Mouse (Mus musculus) CD4-positive, CD25-positive, alpha-beta regulatory T cell, adult 4 months (primary cell): ENCODE data around the gene Gnptg. TPM values are rescaled to one million over a fixed set of nuclear protein-coding genes. Genes with fewer than 3 reads are reported as not detected.
A peak's percentile ranks its signal among the peaks of the same experiment; 100 is the strongest.
"Not testable (repeated sequence)": the region's sequence is repeated elsewhere in the genome, so short reads cannot be mapped to it uniquely, and the experiment has no call there.

Experiments
- ATAC-seq: one replicate; pipeline ENCODE4 v1.8.0; 2017
- polyA plus RNA-seq, 2 experiments: library from polyadenylated mRNA; unstranded; fragments of 100-300 nt; shearing (Covaris generic); gene quantifications; one replicate each; pipeline ENCODE4 v1.2.1; 2017

The Gnptg gene
- polyA plus RNA-seq, 2 experiments from 2014 or later: 76.7 to 77.2 TPM

DNA sequence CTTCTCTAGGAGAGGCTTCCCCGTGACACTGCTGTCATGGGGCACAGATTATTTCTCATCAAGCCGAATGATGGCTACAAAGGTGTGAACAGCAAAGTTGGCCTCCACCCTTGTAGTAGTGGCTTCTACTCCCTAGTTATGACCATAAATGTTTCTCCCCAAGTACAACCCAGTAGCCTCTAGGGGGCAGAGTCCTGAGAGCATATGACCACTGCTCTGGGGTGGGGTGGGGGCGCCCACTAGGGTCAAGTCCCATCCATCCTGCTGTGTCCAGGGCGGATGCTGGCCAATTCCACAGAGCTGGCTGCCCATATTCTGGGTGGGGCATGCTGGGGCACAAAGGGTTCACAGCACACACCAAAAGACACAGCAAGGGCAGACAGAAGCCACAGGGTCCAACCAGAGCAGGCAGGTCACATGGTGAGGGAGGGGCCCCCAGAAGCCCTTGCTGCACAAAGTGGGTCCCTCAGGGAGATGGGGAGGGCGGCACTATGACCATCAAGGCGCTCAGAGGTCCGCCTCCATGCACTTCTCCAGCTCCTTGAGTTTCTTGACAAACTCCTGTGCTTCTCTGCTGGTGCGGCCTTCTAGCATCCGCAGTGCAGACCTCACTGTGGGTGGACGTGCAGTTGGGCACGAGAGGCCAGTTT, 3.3 kb upstream of the Gnptg start:
- no peak for ATAC-seq

DNA sequence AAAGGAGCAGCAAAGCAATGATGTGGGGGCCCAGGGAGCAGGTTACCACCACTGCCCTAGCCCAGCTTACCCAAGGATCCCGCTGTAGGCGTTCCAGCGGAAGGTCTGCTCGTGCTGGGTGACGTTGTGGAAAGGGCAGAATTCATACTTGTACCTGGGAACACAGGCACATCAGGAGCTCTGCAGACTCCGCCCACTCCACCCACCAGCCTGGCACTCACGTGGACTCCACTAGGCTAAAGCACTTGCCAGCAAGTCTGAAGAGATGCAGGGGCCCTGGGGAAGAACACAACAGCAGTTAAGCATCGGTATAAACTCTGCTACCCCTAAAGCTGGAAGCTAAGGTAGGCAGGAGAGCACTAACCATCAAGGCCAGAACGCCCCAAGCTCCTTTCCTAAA, 4.3 kb downstream of the Gnptg start:
- ATAC-seq: no peak

- not testable (repeated sequence) for ATAC-seq
These were observed 8.3 kb downstream of the Gnptg start for GRCm38 (mm10) chr17:25231621-25232020.

DNA sequence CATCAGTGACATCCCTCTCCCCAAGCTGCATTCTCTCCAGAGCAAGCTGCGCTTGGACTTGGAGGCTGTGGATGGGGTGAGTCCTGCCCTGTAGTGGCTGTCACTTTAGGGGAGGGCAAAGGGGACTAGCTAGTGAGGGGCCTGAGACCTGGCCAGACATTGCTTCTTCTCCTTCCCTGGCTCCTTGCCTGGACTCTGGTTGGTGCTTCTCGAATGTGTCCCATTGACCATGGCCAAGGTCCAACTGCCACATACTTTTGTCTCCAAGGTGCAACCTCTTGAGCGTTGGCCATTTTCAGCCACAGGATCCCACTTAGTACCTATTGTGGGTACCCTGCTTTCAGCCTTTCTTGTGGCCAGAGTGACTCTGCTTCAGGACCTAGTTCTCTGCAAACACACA, 9.2 kb downstream of the Gnptg start:
- ATAC-seq: no peak

GRCm38 (mm10) chr17:25230014-25230655, 9.8 kb downstream of the Gnptg start:
- ATAC-seq: not testable (repeated sequence)

GRCm38 (mm10) chr17:25227991-25228390, 11.9 kb downstream of the Gnptg start:
- ATAC-seq: no peak

DNA sequence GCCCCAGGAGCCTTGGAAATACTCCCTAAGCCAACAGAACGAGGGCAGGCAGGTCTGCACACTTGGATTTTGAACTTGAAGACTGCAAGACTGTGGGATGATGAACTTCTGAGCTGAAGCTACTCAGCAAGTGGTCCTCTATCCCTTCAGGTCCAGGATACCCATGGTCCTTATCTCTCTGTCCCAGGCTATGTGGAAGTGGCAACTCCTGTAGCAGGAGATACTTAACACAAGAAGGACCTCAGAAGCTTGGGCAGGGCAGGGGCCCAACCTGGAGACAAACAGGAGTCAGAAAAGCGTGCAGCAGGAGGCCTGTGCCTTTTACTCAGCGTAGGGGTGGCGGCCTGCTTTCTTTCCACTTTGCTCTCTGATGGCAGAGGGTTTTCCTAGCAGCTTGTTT, 14.3 kb downstream of the Gnptg start:
- no peak for ATAC-seq

DNA sequence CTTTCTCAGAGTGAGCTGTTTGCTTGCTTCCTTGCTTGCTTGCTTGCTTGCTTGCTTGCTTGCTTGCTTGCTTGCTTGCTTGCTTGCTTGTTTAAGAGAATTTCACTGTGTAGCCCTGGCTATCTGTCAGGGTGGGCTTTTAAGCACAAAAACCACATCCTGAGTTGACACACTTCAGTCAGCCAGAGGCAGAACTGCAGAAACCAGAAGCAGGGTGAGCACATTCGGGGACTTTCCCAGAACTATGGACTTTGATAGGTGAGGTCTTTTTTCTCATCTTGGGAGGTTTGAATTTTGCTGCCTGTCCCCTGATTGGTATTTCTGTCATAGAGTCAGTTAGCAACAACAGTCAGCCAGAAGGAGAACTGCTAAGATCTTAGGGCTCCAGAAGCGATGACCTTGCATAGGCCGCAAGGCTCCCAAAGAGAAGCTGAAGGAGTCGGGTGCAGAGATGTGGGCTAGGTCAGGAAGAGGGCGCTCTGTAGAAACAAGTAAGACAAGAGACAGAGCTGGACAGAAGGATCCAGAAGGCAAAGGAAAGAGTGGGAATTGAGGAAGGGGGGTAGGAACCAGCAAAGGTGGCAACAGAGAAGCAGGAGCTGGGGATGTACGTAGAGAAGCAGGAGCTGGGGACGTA, 15.2 kb downstream of the Gnptg start:
- peak; percentile 79 for ATAC-seq

DNA sequence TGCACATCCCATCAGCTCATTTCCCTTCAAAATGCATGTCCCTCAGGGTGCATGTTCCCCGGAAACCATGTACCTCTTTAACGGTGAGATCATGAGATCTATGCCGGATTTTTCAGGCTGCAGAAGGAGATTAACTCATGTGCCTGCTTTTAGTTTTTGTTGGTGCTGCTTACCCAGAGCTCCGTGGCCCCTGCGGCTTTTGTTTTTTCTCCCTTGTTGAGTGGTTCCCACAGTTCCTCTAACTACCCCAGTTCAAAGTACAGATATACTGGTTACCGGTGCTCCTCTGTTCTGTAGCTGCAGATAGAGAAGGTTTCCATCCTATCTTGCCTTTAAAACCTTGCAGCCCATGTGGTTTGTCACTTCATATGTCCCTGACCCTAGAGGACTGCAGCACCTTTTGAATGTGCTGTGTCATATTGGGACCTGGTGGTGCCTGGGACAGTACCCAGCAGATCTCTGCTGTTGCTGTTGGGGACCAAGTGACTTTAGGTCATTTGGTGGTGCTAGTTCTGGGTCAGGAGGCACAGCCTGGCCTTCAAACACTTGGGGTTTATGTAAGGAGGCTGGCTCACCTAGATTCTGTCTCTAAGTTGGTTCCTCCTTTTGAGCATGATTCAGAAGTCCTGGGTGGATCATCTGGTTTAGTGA, 16.8 kb downstream of the Gnptg start:
- ATAC-seq: peak; percentile 5

DNA sequence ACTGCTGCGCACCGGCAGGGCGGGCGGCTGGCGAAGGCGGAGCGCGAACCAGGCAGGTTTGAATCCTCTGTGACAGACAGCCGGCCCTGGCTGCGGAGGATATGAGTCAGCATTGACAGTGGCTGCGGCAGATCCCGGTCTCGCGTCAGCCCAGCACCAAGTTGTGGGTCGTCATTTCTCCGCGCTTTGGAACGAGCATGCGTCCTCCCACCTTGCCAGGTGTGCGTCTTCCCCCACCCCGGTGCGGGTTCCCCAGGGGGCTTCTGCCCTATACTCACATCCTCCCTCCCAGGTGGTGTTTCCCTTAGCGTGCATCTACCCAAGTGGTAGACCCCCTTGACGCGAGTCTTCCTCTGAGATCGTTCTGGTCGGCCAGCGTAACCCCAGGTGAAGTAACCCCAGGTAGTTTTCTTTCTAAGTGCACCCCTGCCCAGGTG, 17.4 kb downstream of the Gnptg start:
- peak; percentile 60 for ATAC-seq

GRCm38 (mm10) chr17:25221821-25222503, 18.0 kb downstream of the Gnptg start:
- ATAC-seq: peak; percentile 32

DNA sequence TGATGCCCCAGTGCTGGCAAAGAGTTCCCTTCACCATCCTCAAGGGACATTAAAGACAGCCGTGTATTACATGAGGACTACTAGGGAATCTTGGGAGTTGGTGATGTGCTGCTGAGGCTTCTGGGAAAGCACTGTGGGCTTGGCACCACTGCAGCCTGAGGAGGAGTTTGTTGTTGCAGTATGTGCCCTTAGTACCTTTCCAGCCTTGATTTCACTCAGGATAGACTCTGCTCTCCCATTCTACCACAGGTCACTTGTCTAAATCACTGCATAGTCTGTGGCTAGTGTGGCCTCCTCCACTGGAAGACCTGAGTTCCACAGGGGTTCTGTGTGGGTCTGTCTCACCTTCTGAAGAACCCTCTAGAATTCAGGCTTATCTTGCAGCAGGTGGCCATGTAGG, 19.2 kb downstream of the Gnptg start:
- no peak for ATAC-seq

DNA sequence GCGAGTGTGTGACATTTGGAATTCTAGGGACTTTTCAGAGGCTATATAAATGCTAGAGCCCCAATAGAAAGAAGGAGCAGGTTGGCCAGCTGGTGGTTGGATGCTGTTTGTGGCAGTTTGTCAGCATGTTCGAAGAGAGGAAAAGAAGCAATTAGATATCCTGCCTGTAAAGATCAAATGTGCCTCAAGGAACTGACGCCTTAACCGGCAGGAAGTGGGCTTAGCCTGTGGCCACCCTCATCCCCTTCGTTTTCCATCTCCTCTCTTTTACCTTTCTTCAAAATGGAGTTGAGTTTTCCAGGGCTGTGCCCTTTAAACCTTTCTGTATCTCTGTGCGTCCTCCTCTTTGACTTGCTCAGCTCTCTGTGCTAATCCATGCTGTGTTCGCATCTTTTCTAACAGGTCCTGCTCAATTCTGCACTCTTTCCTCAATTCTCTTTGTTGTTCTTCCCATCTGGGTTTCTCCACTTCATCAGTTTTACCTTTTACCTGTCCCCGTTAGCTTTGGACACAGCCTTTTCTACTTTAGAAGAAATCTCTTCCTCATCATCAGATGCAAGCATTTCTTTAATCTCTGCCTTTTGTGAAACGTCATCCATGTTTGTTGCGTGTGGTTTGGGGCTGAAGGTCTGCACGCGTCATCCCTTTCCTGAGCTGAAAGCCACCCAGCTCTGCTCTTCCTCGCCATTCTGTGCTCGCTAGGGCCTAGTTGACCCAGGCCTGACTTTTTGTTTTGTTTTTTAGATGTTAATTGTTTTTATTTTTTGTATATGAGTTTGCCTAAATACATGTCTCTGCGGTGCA, 20.2 kb downstream of the Gnptg start:
- peak; percentile 32 for ATAC-seq

DNA sequence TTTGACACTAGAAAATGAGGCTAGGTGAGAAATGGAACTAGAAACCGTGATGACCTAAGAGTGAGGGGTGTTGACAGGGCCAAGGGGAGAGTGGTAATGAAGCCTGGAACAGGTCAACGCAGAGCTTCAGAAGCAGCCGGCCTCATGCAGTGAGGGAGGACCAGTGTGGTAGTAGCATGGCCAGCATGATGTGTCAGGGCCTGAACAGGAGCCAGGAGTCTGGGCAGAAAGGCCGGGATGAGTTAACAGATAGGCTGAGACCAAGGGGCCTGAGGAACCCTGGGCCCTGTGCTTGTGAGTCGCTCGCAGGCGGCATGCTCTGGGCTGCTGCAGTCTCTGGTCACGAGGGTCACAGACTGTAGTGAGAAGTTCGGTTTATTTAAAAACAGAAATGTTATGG, 21.0 kb downstream of the Gnptg start:
- no peak for ATAC-seq

DNA sequence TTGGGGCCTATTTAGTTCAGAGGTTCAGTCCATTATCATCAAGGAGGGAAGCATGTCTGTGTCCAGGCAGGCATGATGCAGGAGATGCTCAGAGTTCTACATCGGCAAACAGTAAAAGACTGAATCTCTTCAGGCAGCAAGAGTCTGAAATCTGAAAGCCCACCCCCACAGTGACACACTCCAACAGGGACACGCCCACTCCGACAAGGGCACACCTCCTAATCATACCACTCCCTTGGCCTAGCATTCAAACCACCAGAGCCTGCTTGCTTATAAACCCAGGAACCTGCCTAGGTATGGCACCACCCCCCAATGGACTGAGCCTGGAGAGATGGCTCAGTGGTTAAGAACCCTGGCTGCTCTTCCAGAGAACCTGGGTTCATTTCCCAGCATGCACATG, 24.5 kb downstream of the Gnptg start:
- ATAC-seq: no peak

- no peak for ATAC-seq
These were observed 28.2 kb downstream of the Gnptg start for GRCm38 (mm10) chr17:25211705-25212104.

GRCm38 (mm10) chr17:25210680-25211466, 29.1 kb downstream of the Gnptg start:
- ATAC-seq: no peak

GRCm38 (mm10) chr17:25210006-25210405, 29.9 kb downstream of the Gnptg start:
- no peak for ATAC-seq

DNA sequence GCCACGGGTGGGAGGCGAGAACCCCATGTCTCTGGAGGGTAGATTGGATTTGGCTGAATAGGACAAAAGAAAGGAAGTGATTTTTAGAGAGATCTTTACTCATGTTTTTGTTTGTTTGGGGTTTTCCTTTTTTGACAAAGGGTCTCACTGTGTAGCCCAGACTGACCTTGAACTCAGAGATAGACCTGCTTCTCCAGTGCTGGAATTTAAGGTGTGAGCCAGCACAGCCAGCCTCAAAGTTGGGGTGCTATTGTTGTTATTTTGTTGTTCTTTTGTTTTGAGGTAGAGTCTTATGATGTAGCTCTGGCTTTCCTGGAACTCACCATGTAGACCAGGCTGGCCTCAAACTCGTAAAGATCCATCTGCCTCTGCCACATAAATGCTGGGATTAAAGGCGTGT, 37.5 kb downstream of the Gnptg start:
- ATAC-seq: no peak

DNA sequence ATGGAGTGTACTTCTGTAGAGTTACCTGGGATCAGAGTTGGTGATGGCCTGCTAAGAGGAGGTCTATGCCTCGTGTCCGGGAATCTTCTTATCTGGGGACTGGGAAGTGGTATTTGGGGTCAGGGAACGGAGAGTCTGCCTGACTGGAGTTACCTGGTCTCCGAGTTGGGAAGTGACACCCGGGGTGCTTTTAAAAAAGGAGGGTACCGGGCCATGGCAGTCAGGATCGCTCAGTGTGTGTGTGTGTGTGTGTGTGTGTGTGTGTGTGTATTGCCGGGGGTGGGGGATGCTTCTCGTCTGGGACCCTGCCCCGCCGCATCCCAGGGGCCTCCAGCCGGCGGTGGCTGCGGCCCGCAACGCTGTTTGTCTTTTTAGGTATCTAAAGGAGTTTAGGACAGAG, 50.8 kb downstream of the Gnptg start:
- no peak for ATAC-seq
